Mouse (Mus musculus): Measurements from ENCODE around the gene Tprkb. TPM values are rescaled to one million over a fixed set of nuclear protein-coding genes. Genes with fewer than 3 reads are reported as not detected.
"Not testable (repeated sequence)": the region's sequence is repeated elsewhere in the genome, so short reads cannot be mapped to it uniquely, and the experiment has no call there.

Gene Tprkb
- 48.4 and 53.3 TPM in 2 replicates for polyA plus RNA-seq (2015; fragmentation: Nextera tagmentation; extraction: Ambion mirVana)

DNA sequence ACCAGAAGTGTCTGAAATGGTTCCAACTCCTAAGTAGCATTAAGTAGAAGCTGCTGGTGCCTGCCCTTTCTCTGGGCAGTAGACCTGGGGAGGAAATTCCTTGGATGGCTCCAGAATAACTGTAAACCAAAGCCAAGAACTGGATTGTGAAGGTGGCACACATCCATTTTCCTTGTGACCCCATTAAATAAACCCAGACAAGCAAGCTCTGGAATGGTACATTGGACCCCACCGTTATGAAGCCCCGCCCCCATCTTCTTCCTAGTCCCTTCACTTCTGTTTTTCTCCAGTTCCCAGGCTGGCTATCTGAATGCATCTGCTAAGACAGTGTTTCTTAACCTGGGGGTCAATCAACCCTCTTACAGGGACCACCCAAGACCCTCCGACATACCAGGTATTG is at the start of gene Tprkb:
Tprkb (plus strand) TSS at position 279 of the 400 bp plus-strand sequence.
- Histone ChIP-seq H3K9me3 (ENCODE audit: control insufficient read depth, low read length) (no peaks in the 10 kb centered on the region), H3K36me3 (ENCODE audit: control insufficient read depth, insufficient read depth, low read length) (no peaks in the 10 kb centered on the region), H3K4me1 (ENCODE audit: control insufficient read depth, insufficient read depth, low read length) (peaks cover 7% of the 10 kb centered on the region), H3K9ac (ENCODE audit: low read depth, low read length) (no peak within 1 kb of the TSS), H3K27ac (ENCODE audit: low read length) (no peak within 1 kb of the TSS), H3K4me3 (ENCODE audit: low read length) (no peak within 1 kb of the TSS), H3K27me3 (replicated peaks; ENCODE audit: control insufficient read depth, insufficient read depth, low read length) (no peaks in the 10 kb centered on the region), H3K4me2 (ENCODE audit: low read depth, low read length) (no peak within 1 kb of the TSS)
- ATAC-seq, result no peak
- 77% methylated on average over 3 of the region's 3 CpGs for WGBS

DNA sequence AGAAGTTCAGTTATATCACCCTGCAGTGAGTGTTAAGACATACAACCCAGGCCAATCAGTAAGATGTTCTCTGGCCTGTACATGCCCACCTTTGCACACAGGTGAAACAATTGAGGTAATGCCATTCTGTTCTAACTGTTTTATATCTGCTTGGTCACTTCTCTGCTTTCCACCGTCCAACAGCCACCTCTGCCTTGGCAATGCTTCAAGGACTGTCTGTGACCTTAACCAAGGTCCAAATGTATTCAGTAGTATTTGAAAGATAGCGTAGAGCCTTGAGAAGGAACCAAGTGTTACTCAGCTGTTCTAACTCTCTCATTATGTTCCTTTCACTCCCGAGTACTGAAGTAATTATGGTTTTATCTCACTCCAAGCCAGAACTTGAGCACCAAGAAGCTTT is 49.1 kb upstream of the Tprkb start:
- Histone ChIP-seq H3K36me3 (ENCODE audit: control insufficient read depth, insufficient read depth, low read length) (no peaks in the 10 kb centered on the region), H3K4me2 (ENCODE audit: low read depth, low read length) (no peak overlapping the region), H3K4me3 (ENCODE audit: low read length) (no peak overlapping the region), H3K27me3 (replicated peaks; ENCODE audit: control insufficient read depth, insufficient read depth, low read length) (no peaks in the 10 kb centered on the region), H3K9ac (ENCODE audit: low read depth, low read length) (no peak overlapping the region), H3K9me3 (ENCODE audit: control insufficient read depth, low read length) (no peaks in the 10 kb centered on the region), H3K4me1 (ENCODE audit: control insufficient read depth, insufficient read depth, low read length) (no peaks in the 10 kb centered on the region), H3K27ac (ENCODE audit: low read length) (no peak overlapping the region)
- ATAC-seq, result no peak
- WGBS, result 71% methylated on average over 3 of the region's 3 CpGs

DNA sequence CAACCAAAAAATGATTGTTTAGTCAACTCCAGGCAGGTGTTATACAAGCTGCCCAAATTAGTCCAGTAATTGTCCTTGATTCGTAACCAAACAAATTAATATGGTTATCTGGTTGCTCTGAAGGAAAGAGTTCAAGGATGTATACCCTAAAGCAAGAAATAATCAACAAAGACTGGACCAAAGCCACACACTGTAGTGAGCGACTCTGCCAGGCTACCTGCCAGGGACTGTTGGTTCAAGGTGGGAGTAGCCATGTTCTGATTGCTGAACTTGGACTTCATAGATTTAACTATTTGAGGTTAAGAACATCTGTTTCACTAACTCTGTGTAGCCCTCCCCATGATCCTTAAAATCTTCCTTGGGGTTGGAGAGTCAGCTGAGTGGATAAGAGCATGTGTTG is 48.5 kb upstream of the Tprkb start:
- WGBS, result 88% methylated on average over 2 of the region's 2 CpGs
- Histone ChIP-seq H3K4me2 (ENCODE audit: low read depth, low read length) (no peak overlapping the region), H3K27me3 (replicated peaks; ENCODE audit: control insufficient read depth, insufficient read depth, low read length) (no peaks in the 10 kb centered on the region), H3K9ac (ENCODE audit: low read depth, low read length) (no peak overlapping the region), H3K4me1 (ENCODE audit: control insufficient read depth, insufficient read depth, low read length) (no peaks in the 10 kb centered on the region), H3K4me3 (ENCODE audit: low read length) (no peak overlapping the region), H3K27ac (ENCODE audit: low read length) (no peak overlapping the region), H3K36me3 (ENCODE audit: control insufficient read depth, insufficient read depth, low read length) (no peaks in the 10 kb centered on the region), H3K9me3 (ENCODE audit: control insufficient read depth, low read length) (no peaks in the 10 kb centered on the region)
- no peak for ATAC-seq

DNA sequence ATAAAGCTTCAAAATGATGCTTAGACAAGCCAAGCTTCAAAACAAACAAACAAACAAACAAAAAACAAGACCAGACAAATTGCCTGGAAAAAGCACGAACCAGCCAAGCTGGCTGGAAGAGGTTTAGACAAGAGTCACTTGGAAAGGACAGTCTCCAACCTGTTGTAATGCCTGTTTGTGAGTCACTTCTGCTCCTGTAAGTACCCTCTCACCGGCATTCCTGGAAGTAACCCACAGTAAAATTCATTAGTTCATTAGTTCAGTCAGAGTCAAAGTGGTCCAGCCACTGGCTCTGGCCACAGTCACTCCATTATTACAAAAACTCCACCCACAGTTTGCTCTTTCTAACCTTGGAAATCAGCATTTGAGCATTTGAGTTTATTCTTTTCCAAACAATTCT is 47.8 kb upstream of the Tprkb start:
- H3K27ac ChIP-seq (ENCODE audit: low read length), result no peak overlapping the region
- no peak overlapping the region for H3K4me3 ChIP-seq (ENCODE audit: low read length)
- H3K36me3 ChIP-seq (ENCODE audit: control insufficient read depth, insufficient read depth, low read length), result no peaks in the 10 kb centered on the region
- H3K4me2 ChIP-seq (ENCODE audit: low read depth, low read length), result no peak overlapping the region
- no peaks in the 10 kb centered on the region for H3K27me3 ChIP-seq (replicated peaks; ENCODE audit: control insufficient read depth, insufficient read depth, low read length)
- no peak overlapping the region for H3K9ac ChIP-seq (ENCODE audit: low read depth, low read length)
- H3K9me3 ChIP-seq (ENCODE audit: control insufficient read depth, low read length), result no peaks in the 10 kb centered on the region
- WGBS, result 81% methylated on average over 2 of the region's 2 CpGs
- no peaks in the 10 kb centered on the region for H3K4me1 ChIP-seq (ENCODE audit: control insufficient read depth, insufficient read depth, low read length)
- no peak for ATAC-seq

DNA sequence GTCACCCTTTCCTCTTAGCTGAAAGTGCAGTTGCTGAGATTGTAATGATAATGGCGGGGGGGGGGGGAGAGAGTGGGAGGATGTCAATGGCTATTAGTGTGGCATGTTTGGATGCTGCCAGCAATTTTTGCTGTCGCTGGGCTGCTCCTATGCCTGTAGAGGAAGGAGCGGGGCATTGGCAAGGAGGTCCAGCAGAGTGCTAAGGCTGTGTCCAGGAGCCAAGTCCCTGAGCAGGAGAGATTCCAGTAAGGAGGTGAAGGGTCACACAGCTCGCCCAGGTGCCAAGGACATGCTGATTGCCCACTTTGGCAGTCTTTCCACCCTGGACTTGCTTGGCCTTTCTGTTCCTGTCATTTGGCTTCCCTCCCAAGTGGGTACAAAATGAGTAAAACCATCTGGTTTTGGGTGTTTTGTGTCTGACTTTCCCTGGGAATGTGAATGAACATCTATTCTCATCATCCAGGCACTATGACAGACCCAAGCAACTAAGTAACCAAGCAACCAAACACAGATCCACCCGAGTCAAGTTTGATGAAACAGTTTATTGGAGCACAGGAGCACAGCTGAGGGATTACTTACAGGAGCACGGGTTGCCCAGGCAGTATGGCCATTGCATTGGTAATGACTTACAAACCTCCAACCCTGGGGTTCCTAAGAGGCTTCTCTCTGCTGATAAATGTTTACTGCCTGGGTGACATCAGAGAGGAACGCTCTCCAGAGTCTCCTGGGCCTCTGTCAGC is 46.6 kb upstream of the Tprkb start:
- H3K4me3 ChIP-seq (ENCODE audit: low read length); H3K9me3 ChIP-seq (ENCODE audit: control insufficient read depth, low read length): not testable (repeated sequence)

DNA sequence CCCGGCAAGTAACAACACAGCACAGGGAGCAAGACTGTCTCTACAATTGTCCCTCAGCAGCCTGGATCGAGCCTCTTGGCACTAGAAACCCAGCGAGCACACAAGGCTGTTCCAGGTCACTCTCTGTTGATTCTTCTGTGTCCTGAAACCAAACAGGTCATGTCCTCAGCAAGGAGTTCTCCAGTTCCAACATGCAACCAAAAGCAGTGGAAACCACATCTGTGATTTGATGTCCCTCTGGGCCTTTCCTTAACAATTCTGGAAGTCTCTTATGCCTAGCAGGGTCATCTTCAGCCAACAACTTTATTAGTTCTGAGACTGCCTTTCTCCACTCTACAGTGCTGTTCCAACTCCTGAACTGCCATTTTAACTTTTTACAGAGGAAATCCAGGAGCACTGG is 45.5 kb upstream of the Tprkb start:
- H3K27me3 ChIP-seq (replicated peaks; ENCODE audit: control insufficient read depth, insufficient read depth, low read length); ATAC-seq; H3K9me3 ChIP-seq (ENCODE audit: control insufficient read depth, low read length); H3K27ac ChIP-seq (ENCODE audit: low read length); H3K9ac ChIP-seq (ENCODE audit: low read depth, low read length); H3K36me3 ChIP-seq (ENCODE audit: control insufficient read depth, insufficient read depth, low read length); H3K4me1 ChIP-seq (ENCODE audit: control insufficient read depth, insufficient read depth, low read length); H3K4me2 ChIP-seq (ENCODE audit: low read depth, low read length); H3K4me3 ChIP-seq (ENCODE audit: low read length): not testable (repeated sequence)
- 82% methylated on average over 3 of the region's 3 CpGs for whole genome bisulfite sequencing

More for the DNA sequence above, 46.6 kb upstream of the Tprkb start:
- H3K4me2 ChIP-seq (ENCODE audit: low read depth, low read length); H3K27ac ChIP-seq (ENCODE audit: low read length); H3K9ac ChIP-seq (ENCODE audit: low read depth, low read length); H3K36me3 ChIP-seq (ENCODE audit: control insufficient read depth, insufficient read depth, low read length); H3K27me3 ChIP-seq (replicated peaks; ENCODE audit: control insufficient read depth, insufficient read depth, low read length); ATAC-seq; H3K4me1 ChIP-seq (ENCODE audit: control insufficient read depth, insufficient read depth, low read length): not testable (repeated sequence)
- WGBS, result 63% methylated on average over 6 of the region's 7 CpGs

DNA sequence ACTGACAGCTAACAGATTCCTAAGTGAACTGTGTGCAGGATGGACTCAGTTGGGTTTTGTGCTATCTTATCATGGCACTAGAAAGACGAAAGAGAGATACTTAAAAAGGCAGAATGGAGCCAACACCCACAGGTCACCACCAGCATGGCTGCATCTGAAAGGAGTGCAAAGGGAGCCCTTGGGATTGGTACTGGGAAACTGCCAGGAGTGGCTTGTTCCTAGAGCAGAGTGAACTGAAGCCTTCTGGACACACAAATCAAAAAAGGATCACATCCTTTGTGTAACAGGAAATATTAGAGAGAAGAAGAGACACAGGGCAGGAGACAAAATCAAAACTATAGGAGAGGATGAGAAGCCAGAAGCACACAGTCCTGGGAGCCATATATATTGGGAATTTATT is 44.7 kb upstream of the Tprkb start:
- not testable (repeated sequence) for H3K9ac ChIP-seq (ENCODE audit: low read depth, low read length); H3K9me3 ChIP-seq (ENCODE audit: control insufficient read depth, low read length); H3K27ac ChIP-seq (ENCODE audit: low read length); H3K4me2 ChIP-seq (ENCODE audit: low read depth, low read length); H3K4me1 ChIP-seq (ENCODE audit: control insufficient read depth, insufficient read depth, low read length); H3K36me3 ChIP-seq (ENCODE audit: control insufficient read depth, insufficient read depth, low read length); H3K4me3 ChIP-seq (ENCODE audit: low read length); H3K27me3 ChIP-seq (replicated peaks; ENCODE audit: control insufficient read depth, insufficient read depth, low read length); ATAC-seq
- 36% methylated on average over 1 of the region's 1 CpGs for WGBS

DNA sequence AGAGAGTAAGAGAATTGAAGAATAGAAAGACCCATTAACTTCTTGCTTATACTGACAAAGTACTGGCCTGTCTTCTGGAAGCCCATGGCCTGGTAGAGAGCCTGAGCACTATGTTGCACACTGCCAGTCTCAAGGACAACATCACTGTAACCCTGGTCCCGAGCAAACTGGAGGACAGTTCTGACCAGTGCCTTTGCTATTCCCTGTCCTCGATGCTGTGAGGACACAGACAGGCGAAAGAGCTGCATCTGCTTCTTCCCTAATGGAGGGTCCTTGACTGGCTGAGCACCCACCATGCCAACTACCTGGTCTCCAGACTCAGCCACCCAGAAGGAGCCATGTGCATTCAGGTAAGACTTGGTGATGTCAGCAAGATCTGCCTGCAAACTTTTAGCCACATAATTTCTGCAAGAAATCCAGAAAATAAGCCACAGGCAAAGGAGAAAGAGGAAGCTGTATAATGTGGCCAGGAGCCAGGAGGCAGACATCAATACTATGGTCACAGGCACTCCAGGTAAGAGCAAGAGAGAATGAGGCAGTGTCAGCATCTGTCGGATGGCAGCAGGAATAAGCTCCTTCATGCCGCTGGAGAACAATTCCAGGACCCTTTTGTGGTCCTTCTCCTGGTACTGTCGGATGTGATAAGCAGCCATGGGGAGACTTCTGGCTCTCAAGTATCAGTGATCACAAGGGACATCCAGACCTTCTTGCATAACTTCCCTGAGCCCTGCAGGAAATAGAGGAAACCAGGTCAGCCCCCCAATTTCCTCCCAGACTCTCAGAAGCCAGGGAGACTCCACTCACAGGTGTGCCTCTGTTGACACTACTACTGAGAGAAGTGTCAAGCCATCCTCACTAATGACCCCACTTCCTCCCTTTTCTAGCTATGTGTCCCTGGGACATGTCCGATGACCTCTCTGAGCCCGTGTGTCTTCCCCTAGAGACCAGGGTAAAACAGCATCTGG is 43.7 kb upstream of the Tprkb start:
- H3K4me1 ChIP-seq (ENCODE audit: control insufficient read depth, insufficient read depth, low read length), result no peaks in the 10 kb centered on the region
- ATAC-seq, result no peak
- H3K27ac ChIP-seq (ENCODE audit: low read length), result no peak overlapping the region
- no peak overlapping the region for H3K9ac ChIP-seq (ENCODE audit: low read depth, low read length)
- no peak overlapping the region for H3K4me3 ChIP-seq (ENCODE audit: low read length)
- no peaks in the 10 kb centered on the region for H3K36me3 ChIP-seq (ENCODE audit: control insufficient read depth, insufficient read depth, low read length)
- H3K27me3 ChIP-seq (replicated peaks; ENCODE audit: control insufficient read depth, insufficient read depth, low read length), result no peaks in the 10 kb centered on the region
- H3K9me3 ChIP-seq (ENCODE audit: control insufficient read depth, low read length), result no peaks in the 10 kb centered on the region
- WGBS, result 78% methylated on average over 8 of the region's 8 CpGs
- no peak overlapping the region for H3K4me2 ChIP-seq (ENCODE audit: low read depth, low read length)

DNA sequence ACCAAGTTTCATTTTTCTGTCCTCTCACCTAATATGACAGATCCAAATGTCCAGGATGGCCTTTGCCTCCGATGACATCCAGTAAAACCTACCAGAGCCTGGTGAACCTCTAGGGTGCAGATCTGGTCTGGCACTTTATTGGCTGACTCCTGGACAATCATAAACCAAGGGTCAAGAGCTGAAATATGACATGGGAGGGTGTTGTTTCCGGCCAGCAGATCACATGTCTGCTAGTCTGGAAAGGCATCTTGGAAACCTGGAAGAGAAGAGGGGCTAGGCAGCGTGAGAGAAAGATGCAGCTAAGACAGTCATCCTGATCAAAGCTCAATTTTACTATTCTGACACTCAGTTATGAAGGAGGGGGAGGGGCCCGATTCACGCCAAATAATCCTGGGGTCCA is 42.7 kb upstream of the Tprkb start, which contains the start of gene Nat8f2:
Nat8f2 (minus strand) TSS at position 153 of the 400 bp plus-strand sequence.
- H3K4me3 ChIP-seq (ENCODE audit: low read length); H3K27me3 ChIP-seq (replicated peaks; ENCODE audit: control insufficient read depth, insufficient read depth, low read length); H3K36me3 ChIP-seq (ENCODE audit: control insufficient read depth, insufficient read depth, low read length); H3K9me3 ChIP-seq (ENCODE audit: control insufficient read depth, low read length); H3K4me1 ChIP-seq (ENCODE audit: control insufficient read depth, insufficient read depth, low read length); ATAC-seq; H3K9ac ChIP-seq (ENCODE audit: low read depth, low read length); H3K27ac ChIP-seq (ENCODE audit: low read length); H3K4me2 ChIP-seq (ENCODE audit: low read depth, low read length): not testable (repeated sequence)
- WGBS, result 64% methylated on average over 5 of the region's 5 CpGs

Data from intestine, embryonic 16.5 days (tissue).